Mouse (Mus musculus) liver, adult 2 months (tissue): Measurements from ENCODE around the gene Ghrl. TPM values are rescaled to one million over a fixed set of nuclear protein-coding genes. Genes with fewer than 3 reads are reported as not detected.

ENCODE experiments used
- DNase-seq: peaks from one replicate; pipeline ENCODE4 v3.0.0-alpha.2; 2011; ENCODE audit warnings: low read depth, low spot score; ENCODE audit errors: extremely low read depth
- H3K27ac ChIP-seq: fragments of 200-500 bp; replicated peaks from 2 replicates; pipeline ENCODE4 v1.5.1; 2012; ENCODE audit warnings: low read depth, mild to moderate bottlenecking, control low read depth, inconsistent platforms, low read length; ENCODE audit not compliant: insufficient read depth
- H3K27me3 ChIP-seq: fragments of 200-500 bp; 2 replicates; pipeline ENCODE4 v1.6.1; 2012; ENCODE audit warnings: mild to moderate bottlenecking, moderate library complexity, low read length, inconsistent platforms; ENCODE audit not compliant: control insufficient read depth, insufficient read depth
- H3K36me3 ChIP-seq: fragments of 200-500 bp; 2 replicates; pipeline ENCODE4 v1.6.1; 2012; ENCODE audit warnings: low read length, inconsistent platforms; ENCODE audit not compliant: control insufficient read depth, insufficient read depth
- H3K4me1 ChIP-seq: fragments of 200-500 bp; 2 replicates; pipeline ENCODE4 v1.6.1; 2011; ENCODE audit warnings: low read length; ENCODE audit not compliant: control insufficient read depth, insufficient read depth
- H3K4me3 ChIP-seq: fragments of 200-500 bp; 2 replicates; pipeline ENCODE4 v1.5.1; 2011; ENCODE audit warnings: low read depth, mild to moderate bottlenecking, control low read depth, low read length, moderate library complexity; ENCODE audit not compliant: insufficient read depth
- H3K79me2 ChIP-seq: fragments of 200-500 bp; 2 replicates; pipeline ENCODE4 v1.6.1; 2012; ENCODE audit warnings: inconsistent platforms, mild to moderate bottlenecking, low read length, moderate library complexity; ENCODE audit not compliant: control insufficient read depth, insufficient read depth
- H3K9ac ChIP-seq: fragments of 200-500 bp; 2 replicates; pipeline ENCODE4 v1.6.1; 2012; ENCODE audit warnings: low read depth, mild to moderate bottlenecking, control low read depth, inconsistent platforms, low read length
- CTCF ChIP-seq: fragments of 200-500 bp; IDR thresholded peaks from 2 replicates; pipeline ENCODE4 v1.5.1; 2011; ENCODE audit warnings: low read depth, low read length, control low read depth
- POLR2A ChIP-seq: fragments of 200-500 bp; IDR thresholded peaks from 2 replicates; pipeline ENCODE4 v1.6.1; 2011; ENCODE audit warnings: low read length, control low read depth; ENCODE audit not compliant: insufficient read depth; ENCODE audit errors: extremely low read depth
- WGBS: fragments of 180-500 bp; shearing (Covaris S2); methylation state at CpG from one replicate; pipeline ENCODE4 v1.1.7; 2018; 5-methylcytosine and 5-hydroxymethylcytosine counted together
- polyA plus RNA-seq: library from polyadenylated mRNA; depleted of rRNA; stranded (reverse); fragments of >200 nt; gene quantifications from 2 replicates; pipeline ENCODE4 v1.2.3, GENCODE M21; 2012; rRNA removed
- total RNA-seq: library from RNA; depleted of rRNA; stranded (reverse); fragments of >200 nt; gene quantifications from 2 replicates; pipeline ENCODE4 v1.2.3, GENCODE M21; 2014; rRNA removed

Ghrl gene
- not detected in 2 replicates for total RNA-seq
- polyA plus RNA-seq, result not detected in 2 replicates

GRCm38 (mm10) chr6:113719878-113720277, at the start of gene Ghrl:
TSS of gene Ghrl (minus strand) at chr6:113719880.
- Histone ChIP-seq H3K9ac (no peak within 1 kb of the TSS), H3K79me2 (no peaks in the 10 kb centered on the region), H3K36me3 (peaks cover 15% of the 10 kb centered on the region), H3K27me3 (no peaks in the 10 kb centered on the region), H3K4me3 (no peak within 1 kb of the TSS), H3K4me1 (no peaks in the 10 kb centered on the region), H3K27ac (no peak within 1 kb of the TSS)
- DNase-seq, result no peak
- WGBS, result 75% methylated on average over 3 of the region's 3 CpGs
- TF ChIP-seq CTCF (no peak), POLR2A (no peak)

- no peaks in the 10 kb centered on the region for H3K79me2 ChIP-seq
- 85% methylated on average over 11 of the region's 11 CpGs for WGBS
- TF ChIP-seq CTCF (no peak), POLR2A (no peak)
Measured at GRCm38 (mm10) chr6:113768804-113769203, 49.1 kb upstream of the Ghrl start.

GRCm38 (mm10) chr6:113761644-113762043, 42.0 kb upstream of the Ghrl start:
- Histone ChIP-seq H3K27me3 (no peaks in the 10 kb centered on the region), H3K4me3 (no peak overlapping the region), H3K36me3 (no peaks in the 10 kb centered on the region), H3K27ac (no peak overlapping the region), H3K9ac (no peak overlapping the region), H3K4me1 (no peaks in the 10 kb centered on the region), H3K79me2 (no peaks in the 10 kb centered on the region)
- TF ChIP-seq POLR2A, result no peak
- TF ChIP-seq CTCF, result peak; percentile 75
- DNase-seq, result peak; percentile 66
- 33% methylated on average over 7 of the region's 7 CpGs for WGBS

More at GRCm38 (mm10) chr6:113768804-113769203, 49.1 kb upstream of the Ghrl start:
- no peak overlapping the region for H3K4me3 ChIP-seq
- no peaks in the 10 kb centered on the region for H3K36me3 ChIP-seq
- DNase-seq, result no peak
- H3K4me1 ChIP-seq, result no peaks in the 10 kb centered on the region
- no peak overlapping the region for H3K27ac ChIP-seq
- no peaks in the 10 kb centered on the region for H3K27me3 ChIP-seq
- no peak overlapping the region for H3K9ac ChIP-seq

- peaks cover 2% of the 10 kb centered on the region; the same call in 1 of the 2 replicates for H3K36me3 ChIP-seq
- TF ChIP-seq POLR2A, result no peak
- TF ChIP-seq CTCF, result no peak
- 83% methylated on average over 17 of the region's 17 CpGs for WGBS
- no peaks in the 10 kb centered on the region for H3K27me3 ChIP-seq
- peak overlapping the region; percentile 18; the same call in 1 of the 2 replicates for H3K4me3 ChIP-seq
- no peaks in the 10 kb centered on the region for H3K4me1 ChIP-seq
- no peaks in the 10 kb centered on the region for H3K79me2 ChIP-seq
- H3K9ac ChIP-seq, result no peak overlapping the region
- DNase-seq, result no peak
- H3K27ac ChIP-seq, result no peak overlapping the region
Measured at GRCm38 (mm10) chr6:113749119-113749685, 29.5 kb upstream of the Ghrl start.

GRCm38 (mm10) chr6:113748351-113748750, 28.7 kb upstream of the Ghrl start:
- no peaks in the 10 kb centered on the region for H3K27me3 ChIP-seq

GRCm38 (mm10) chr6:113747284-113747683, 27.6 kb upstream of the Ghrl start:
- H3K27ac ChIP-seq, result no peak overlapping the region
- H3K36me3 ChIP-seq, result peaks cover 2% of the 10 kb centered on the region; the same call in 1 of the 2 replicates
- H3K4me1 ChIP-seq, result no peaks in the 10 kb centered on the region
- DNase-seq, result no peak
- no peak overlapping the region for H3K4me3 ChIP-seq
- 84% methylated on average over 14 of the region's 14 CpGs for WGBS
- no peaks in the 10 kb centered on the region for H3K27me3 ChIP-seq
- H3K9ac ChIP-seq, result no peak overlapping the region
- H3K79me2 ChIP-seq, result no peaks in the 10 kb centered on the region
- TF ChIP-seq CTCF (no peak), POLR2A (no peak)

More at GRCm38 (mm10) chr6:113748351-113748750, 28.7 kb upstream of the Ghrl start:
- Histone ChIP-seq H3K27ac (0 out of 2 replicates have a peak overlapping the region, but pooled peaks have one; percentile 8), H3K79me2 (no peaks in the 10 kb centered on the region), H3K9ac (no peak overlapping the region), H3K36me3 (peaks cover 2% of the 10 kb centered on the region; the same call in 1 of the 2 replicates), H3K4me3 (peak overlapping the region; percentile 29), H3K4me1 (no peaks in the 10 kb centered on the region)
- 70% methylated on average over 26 of the region's 26 CpGs for WGBS
- DNase-seq, result no peak
- TF ChIP-seq POLR2A, result no peak
